Mouse (Mus musculus) effector memory CD4-positive, alpha-beta T cell, adult 5 months (primary cell): ENCODE measurements around the gene Gm44502. TPM values are rescaled to one million over a fixed set of nuclear protein-coding genes. Genes with fewer than 3 reads are reported as not detected.

Experiments
- polyA plus RNA-seq: library from polyadenylated mRNA; unstranded; fragments of 100-300 nt; shearing (Covaris generic); gene quantifications from one replicate; pipeline ENCODE4 v1.2.1, GENCODE M21; 2017

The Gm44502 gene
- polyA plus RNA-seq = not detected

DNA sequence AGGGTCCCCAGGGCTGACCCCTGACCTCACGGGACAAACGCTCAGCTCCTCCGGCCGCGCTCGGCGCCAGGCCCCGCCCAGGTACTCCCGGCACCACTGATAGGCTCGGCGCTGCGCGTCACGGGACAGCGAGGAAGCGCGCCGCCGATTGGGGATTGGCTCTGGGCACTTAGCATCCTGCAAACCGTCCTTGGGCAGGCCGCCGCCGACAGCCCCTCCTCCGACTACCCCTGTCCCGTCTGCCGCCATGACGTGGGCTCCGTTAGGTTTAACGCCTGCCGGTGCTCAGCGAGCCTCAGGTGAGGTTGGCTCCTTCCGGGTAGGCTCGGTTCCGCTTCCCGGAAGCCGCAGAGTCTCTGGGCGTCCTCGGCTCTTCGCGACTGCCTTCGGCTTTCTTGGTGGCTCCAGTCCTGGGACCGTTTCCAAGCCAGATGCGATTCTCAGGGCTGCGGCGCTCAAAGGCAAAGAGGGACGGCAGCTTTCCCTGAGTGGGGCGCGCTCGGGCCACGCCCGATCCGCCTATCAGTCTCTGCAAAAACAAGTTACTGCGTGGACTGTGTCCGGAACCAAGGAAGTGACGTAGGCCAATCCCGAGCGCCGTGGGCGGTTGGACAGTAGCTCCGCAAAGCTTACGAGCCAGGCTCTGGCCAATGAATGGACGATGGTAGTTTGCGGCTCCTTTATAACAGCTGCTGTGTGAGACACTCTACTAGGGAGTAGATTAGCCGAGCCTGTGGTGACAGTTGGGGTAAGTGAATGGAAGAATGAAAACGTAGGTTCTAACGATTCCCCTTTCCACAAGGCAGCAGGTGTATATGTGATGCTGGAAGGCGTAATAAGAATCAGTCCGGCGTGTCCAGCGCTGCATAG lies at the start of gene Gm44502, which contains the start of the genes C730034F03Rik and Chkb:
TSS of gene Gm44502 (minus strand) at position 345 of the 870 bp plus-strand sequence.
TSS of gene C730034F03Rik (plus strand) at position 238 of the 870 bp plus-strand sequence.
TSS of gene Chkb (minus strand) at position 557 of the 870 bp plus-strand sequence.

DNA sequence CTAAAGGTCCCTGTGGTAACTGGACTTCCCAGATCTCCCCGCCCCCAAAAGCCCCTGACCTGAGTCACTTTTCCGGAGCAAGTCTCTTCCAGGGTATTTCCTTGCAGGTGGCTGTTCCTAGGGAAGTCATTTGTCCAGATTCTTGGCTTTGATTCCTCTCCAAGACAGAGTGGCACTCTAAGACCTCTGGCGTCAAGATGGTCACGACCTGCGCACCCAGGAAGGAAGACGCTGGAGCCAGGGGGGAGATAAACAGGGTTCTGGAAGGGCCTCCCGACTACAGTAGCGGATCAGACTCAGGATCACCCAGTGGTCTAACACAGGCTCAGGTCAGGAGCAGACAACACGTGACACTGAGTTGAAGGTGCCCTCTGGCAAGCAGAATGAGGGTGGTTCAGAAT lies 47.6 kb upstream of the Gm44502 start, which contains the start of gene Arsa:
TSS of gene Arsa (minus strand) at position 335 of the 401 bp plus-strand sequence.

DNA sequence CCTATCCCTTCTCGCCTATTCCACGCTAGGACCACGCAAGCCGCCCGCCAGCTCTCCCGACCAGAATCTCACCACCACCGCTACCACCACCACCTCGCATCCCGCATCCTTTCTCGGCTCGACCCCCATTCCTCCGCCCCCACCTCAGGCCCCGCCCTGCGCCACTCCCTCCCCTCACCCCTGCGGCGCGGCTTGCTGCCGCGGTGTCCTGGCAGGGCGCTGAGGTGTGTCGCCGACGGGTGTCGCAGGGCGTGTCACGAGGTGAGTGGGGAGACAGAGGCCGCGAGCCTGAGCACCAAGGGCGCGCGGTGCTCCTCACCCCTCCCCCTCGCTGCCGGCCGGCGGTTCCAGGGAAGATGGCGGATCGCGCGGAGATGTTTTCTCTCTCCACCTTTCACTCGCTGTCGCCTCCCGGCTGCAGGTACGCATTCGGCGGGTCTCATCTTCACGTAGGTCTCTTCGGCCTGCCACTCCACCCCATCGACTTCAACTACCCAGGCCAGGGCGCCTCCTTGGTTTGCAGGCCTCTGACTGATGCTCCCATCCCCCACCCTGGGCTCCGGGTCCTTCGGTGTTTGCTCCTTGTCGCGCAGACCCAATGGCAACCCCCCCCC lies 24.5 kb upstream of the Gm44502 start, which contains the start of gene Mapk8ip2:
TSS of gene Mapk8ip2 (plus strand) at position 49 of the 614 bp plus-strand sequence.

DNA sequence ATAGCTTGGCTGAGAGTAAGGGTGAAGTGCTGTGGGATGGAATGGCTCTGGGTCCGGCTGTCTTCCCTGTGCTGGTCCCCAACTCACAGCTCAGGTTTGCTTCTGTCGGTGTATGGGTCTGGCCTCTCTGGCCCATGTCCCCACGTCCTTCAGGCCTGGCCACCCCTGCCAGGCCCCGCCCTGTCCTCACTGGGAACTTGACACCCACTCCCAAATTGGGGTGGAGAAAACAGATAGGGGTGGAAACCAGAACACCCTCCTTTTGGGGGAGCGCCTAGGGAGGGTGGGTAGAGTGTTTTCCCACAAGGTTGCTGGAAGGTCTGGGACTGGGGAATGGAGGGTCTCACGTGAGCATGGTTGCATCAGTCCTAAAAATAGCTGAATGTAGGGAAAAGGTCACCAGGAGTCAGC lies 3.8 kb downstream of the Gm44502 start, which contains the start of gene Cpt1b:
TSS of gene Cpt1b (minus strand) at position 153 of the 411 bp plus-strand sequence.

DNA sequence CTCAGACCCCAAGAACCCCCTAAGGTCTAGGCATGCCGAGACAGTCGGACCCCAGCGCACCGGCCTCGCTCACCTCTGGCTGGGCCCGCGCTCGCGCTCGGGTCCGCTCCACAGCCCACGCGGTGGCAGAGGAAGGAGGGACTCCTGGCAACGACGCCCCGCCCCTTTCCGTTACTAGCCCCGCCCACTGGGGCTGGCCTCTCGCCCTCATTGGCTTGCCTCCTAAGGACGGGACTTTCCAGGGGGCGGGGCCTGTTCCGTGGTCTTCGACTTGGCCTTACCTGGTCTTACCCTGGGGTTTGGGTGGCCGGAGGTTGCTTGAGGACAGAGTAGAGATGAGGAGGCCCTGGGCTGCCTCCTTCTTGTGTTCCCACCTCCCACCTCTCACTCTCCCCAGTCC lies 19.4 kb downstream of the Gm44502 start, which contains the start of gene Syce3:
TSS of gene Syce3 (minus strand) at position 386 of the 400 bp plus-strand sequence.

DNA sequence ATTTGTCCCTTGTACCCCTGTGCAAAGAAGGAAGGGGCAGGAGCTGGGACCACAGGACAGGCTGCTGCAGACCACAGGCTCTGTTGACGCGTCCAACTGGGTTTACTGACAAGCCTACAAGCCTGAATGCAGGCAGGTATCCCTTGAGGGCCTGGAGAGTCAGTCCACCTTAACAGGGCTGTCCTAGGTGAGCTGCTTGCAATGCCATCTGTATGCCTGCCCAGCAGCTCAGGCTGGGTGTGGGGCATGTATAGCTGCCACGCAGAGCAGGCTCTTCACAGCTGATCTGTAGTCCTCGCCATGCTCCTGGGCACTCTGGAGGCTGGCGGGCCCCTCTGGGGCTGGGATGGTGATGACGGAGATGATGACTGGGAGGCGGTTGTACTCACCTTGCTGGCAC lies 44.9 kb downstream of the Gm44502 start, which contains the start of gene Klhdc7b:
TSS of gene Klhdc7b (plus strand) at position 301 of the 400 bp plus-strand sequence.

DNA sequence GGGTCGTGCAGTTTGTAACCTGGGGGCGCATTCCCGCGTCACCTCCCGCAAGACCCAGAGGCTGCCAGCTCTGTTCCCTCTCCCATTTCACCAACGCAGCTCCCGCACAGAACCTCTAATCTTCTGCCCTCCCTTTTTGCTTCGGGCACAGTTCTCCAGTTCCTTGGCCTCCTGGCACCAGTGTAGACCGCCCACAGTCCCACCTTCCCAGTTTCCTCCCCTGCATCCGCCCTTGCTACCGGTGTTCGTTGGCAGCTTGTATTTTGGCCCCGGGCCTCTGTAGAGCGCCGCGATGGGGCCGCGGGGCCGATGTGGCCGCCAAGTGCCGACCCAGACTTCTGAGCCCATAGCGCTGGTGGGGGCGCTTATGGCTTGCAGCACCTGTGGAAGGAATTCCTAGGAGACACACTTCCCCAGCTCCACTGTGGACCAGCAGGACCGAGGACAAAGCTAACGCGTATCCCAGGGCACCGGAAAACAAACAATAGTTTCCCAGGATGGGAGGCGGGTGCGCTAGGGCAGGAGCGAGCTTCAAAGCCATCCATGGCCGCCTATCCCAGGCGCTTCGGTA lies 50.6 kb downstream of the Gm44502 start, which contains the start of gene Odf3b:
TSS of gene Odf3b (minus strand) at position 452 of the 571 bp plus-strand sequence.

DNA sequence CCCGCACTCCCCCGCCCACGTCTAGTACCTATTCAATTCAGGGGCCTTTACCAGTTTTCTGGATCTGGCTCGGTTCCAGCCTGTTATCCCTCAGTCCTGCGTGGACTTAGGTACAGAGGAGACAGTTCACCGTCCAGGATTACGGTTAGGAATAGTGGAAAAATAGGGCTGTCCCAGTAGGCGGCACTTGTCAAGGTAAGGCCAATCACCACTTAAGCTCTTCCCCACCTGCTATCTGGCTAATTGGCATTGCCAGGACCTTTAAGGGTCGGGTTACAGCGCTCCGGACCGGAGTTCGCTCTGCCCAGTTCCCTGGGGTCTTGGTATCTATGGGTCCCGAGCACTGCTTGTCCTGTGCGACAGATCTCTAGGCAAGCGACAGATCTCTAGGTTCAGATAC lies 52.5 kb downstream of the Gm44502 start, which contains the start of gene Tymp:
TSS of gene Tymp (minus strand) at position 83 of the 400 bp plus-strand sequence.

DNA sequence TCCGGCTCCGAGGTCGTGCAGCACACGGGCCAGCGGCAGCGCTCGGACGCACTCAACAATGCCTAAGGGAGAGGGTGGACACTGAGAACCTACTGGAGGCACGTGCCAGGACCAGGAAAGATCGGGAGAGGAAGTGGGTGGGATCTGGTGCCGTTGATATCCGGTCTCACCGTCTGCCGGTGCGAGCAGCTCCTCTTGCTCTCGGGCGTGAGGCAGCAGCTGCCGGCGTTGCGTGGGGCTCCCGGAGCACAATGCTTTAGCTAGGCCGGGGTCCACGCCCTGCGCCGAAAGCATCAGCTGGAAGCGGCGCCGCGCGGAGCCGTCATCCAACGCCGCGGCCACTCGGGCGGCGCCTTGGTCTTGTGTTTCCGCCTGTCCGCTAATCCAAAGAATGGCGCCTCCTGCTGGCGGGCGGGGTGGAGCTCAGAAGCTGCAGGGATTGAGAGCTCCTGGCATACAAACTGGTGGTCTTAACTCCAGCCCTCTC lies 55.7 kb downstream of the Gm44502 start, which contains the start of gene Sco2:
TSS of gene Sco2 (minus strand) at position 85 of the 487 bp plus-strand sequence.

Other genes starting within 250 kb of the Gm44502 start
- 0.76 TPM for gene Plxnb2, start 248.9 kb downstream of the Gm44502 start, polyA plus RNA-seq
- gene Dennd6b, start 233.2 kb downstream of the Gm44502 start, polyA plus RNA-seq = 42.0 TPM
- gene Ppp6r2, start 218.1 kb downstream of the Gm44502 start, polyA plus RNA-seq = 14.2 TPM
- gene Sbf1, start 114.4 kb downstream of the Gm44502 start, polyA plus RNA-seq = 140 TPM
- not detected for gene Adm2, start 107.0 kb downstream of the Gm44502 start, polyA plus RNA-seq
- gene Miox, start 95.3 kb downstream of the Gm44502 start, polyA plus RNA-seq = not detected
- 50.1 TPM for gene Lmf2, start 74.0 kb downstream of the Gm44502 start, polyA plus RNA-seq
- gene Ncaph2, start 74.0 kb downstream of the Gm44502 start, polyA plus RNA-seq = 131 TPM
- gene Sco2, start 55.9 kb downstream of the Gm44502 start, polyA plus RNA-seq = 3.0 TPM
- 0.79 TPM for gene Tymp, start 52.7 kb downstream of the Gm44502 start, polyA plus RNA-seq
- not detected for gene Odf3b, start 50.4 kb downstream of the Gm44502 start, polyA plus RNA-seq
- not detected for gene Klhdc7b, start 44.8 kb downstream of the Gm44502 start, polyA plus RNA-seq
- not detected for gene Syce3, start 19.2 kb downstream of the Gm44502 start, polyA plus RNA-seq
- gene Cpt1b, start 3.8 kb downstream of the Gm44502 start, polyA plus RNA-seq = 0.45 TPM
- gene C730034F03Rik, start 107 bp downstream of the Gm44502 start, polyA plus RNA-seq = 6.1 TPM
- 124 TPM for gene Chkb, start 212 bp upstream of the Gm44502 start, polyA plus RNA-seq
- 0.09 TPM for gene Mapk8ip2, start 24.2 kb upstream of the Gm44502 start, polyA plus RNA-seq
- 13.1 TPM for gene Arsa, start 47.7 kb upstream of the Gm44502 start, polyA plus RNA-seq
- gene Shank3, start 69.9 kb upstream of the Gm44502 start, polyA plus RNA-seq = not detected
- gene Acr, start 138.6 kb upstream of the Gm44502 start, polyA plus RNA-seq = not detected
- gene Rabl2, start 162.2 kb upstream of the Gm44502 start, polyA plus RNA-seq = 1.9 TPM